Mouse (Mus musculus): Measurements from ENCODE around the gene Hrc.

GRCm38 (mm10) chr7:45374620-45375019 lies 39.5 kb downstream of the Hrc start:
- TF ChIP-seq CTCF (IDR thresholded peaks at IDR 0.05; ENCODE audit: extremely low read depth, insufficient read depth, insufficient read length, insufficient replicate concordance) (no peak), POLR2A (IDR thresholded peaks at IDR 0.05; ENCODE audit: low read depth, low read length) (no peak)

Measured in spleen, adult 2 months (tissue).